Mouse (Mus musculus) heart, postnatal 0 days (tissue): ENCODE results near the gene Prkag2. TPM values are rescaled to one million over a fixed set of nuclear protein-coding genes. Genes with fewer than 3 reads are reported as not detected.
A peak's percentile ranks its signal among the peaks of the same experiment; 100 is the strongest.

ENCODE experiments used
- ATAC-seq: fragments of 200-750 bp; cut with Nextera tagmentation; 2 replicates; pipeline ENCODE4 v1.8.0; 2017; ENCODE audit warnings: low read depth, moderate number of reproducible peaks, moderate library complexity; ENCODE audit not compliant: insufficient read depth
- DNase-seq: peaks from one replicate; pipeline ENCODE4 v3.0.0-alpha.2; 2016; ENCODE audit warnings: low spot score
- H3K27ac ChIP-seq: fragments of 300-500 bp; sonication (generic); 2 replicates; pipeline ENCODE4 v1.5.1; 2014; ENCODE audit warnings: low read depth, mild to moderate bottlenecking
- H3K27me3 ChIP-seq: fragments of 300-500 bp; sonication (generic); 2 replicates; pipeline ENCODE4 v1.6.1; 2014; ENCODE audit warnings: low read length, mixed read lengths; ENCODE audit not compliant: control insufficient read depth, insufficient read depth
- H3K36me3 ChIP-seq: fragments of 300-500 bp; sonication (generic); replicated peaks from 2 replicates; pipeline ENCODE4 v1.6.1; 2014; ENCODE audit warnings: low read length, mixed read lengths; ENCODE audit not compliant: control insufficient read depth, insufficient read depth
- H3K4me1 ChIP-seq: fragments of 300-500 bp; sonication (generic); 2 replicates; pipeline ENCODE4 v1.6.1; 2014; ENCODE audit warnings: antibody characterized with exemption; ENCODE audit not compliant: control insufficient read depth, insufficient read depth
- H3K4me2 ChIP-seq: fragments of 300-500 bp; sonication (generic); 2 replicates; pipeline ENCODE4 v1.6.1; 2014; ENCODE audit warnings: low read depth, mild to moderate bottlenecking, low read length, moderate library complexity
- H3K4me3 ChIP-seq: fragments of 300-500 bp; sonication (generic); 2 replicates; pipeline ENCODE4 v1.5.1; 2014; ENCODE audit warnings: low read depth, low read length
- H3K9ac ChIP-seq: fragments of 300-500 bp; sonication (generic); replicated peaks from 2 replicates; pipeline ENCODE4 v1.6.1; 2014; ENCODE audit warnings: low read depth, low read length, mixed read lengths
- H3K9me3 ChIP-seq: fragments of 300-500 bp; sonication (generic); replicated peaks from 2 replicates; pipeline ENCODE4 v1.6.1; 2016; ENCODE audit warnings: low read length; ENCODE audit not compliant: control insufficient read depth
- CTCF ChIP-seq: IDR thresholded peaks from 2 replicates; pipeline ENCODE4 v1.5.1; 2016; ENCODE audit warnings: antibody characterized with exemption, control low read depth, low read depth
- EP300 ChIP-seq: IDR thresholded peaks from 2 replicates; pipeline ENCODE4 v1.6.1; 2016; ENCODE audit warnings: antibody characterized with exemption, low read depth
- WGBS: fragments of 180-500 bp; shearing (Covaris S2); extraction: QIAGEN DNeasy Blood & Tissue Kit; methylation state at CpG from one replicate; pipeline ENCODE4 v1.1.7; 2014; 5-methylcytosine and 5-hydroxymethylcytosine counted together
- polyA plus RNA-seq: library from polyadenylated mRNA; unstranded; fragments of >200 nt; fragmentation: Nextera tagmentation; extraction: Ambion mirVana; gene quantifications from 2 replicates; pipeline ENCODE4 v1.2.1, GENCODE M21; 2015
- total RNA-seq: library from RNA; depleted of rRNA; stranded (reverse); fragments of >200 nt; gene quantifications from 2 replicates; pipeline ENCODE4 v1.2.3, GENCODE M21; 2014; ENCODE audit warnings: low replicate concordance

Gene Prkag2
- total and polyA plus RNA-seq, 2 experiments from 2014 or later: 62.9 to 121 TPM

DNA sequence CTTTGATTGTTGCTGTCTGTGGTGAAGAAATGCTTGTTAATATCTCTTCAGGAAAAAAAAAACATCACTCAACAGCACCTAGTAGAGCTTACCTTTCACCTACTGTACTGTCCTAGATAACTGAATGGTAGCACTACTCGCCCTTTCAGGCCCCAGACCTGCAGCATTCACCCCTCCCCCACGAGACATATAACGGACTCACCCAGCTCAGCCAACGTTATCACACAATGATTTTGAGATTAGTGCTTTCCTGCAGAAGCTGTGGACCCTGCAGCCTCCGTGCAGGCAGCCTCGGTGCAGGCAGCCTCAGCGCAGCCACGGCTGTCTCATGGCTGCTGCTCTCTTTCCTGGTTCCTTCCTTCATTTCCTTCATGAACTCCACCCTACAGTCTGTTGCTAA is 164.0 kb downstream of the Prkag2 start:
- Histone ChIP-seq H3K4me1 (peaks cover 6% of the 10 kb centered on the region), H3K27me3 (no peaks in the 10 kb centered on the region), H3K9me3 (no peaks in the 10 kb centered on the region), H3K36me3 (0 out of 2 replicates have a peak, but pooled peaks cover 3% of the 10 kb centered on the region), H3K4me2 (no peak overlapping the region), H3K4me3 (no peak overlapping the region), H3K9ac (no peak overlapping the region), H3K27ac (no peak overlapping the region)
- no peak for TF ChIP-seq EP300
- no peak for TF ChIP-seq CTCF
- WGBS: 43% methylated on average over 8 of the region's 8 CpGs
- DNase-seq: no peak
- no peak for ATAC-seq

DNA sequence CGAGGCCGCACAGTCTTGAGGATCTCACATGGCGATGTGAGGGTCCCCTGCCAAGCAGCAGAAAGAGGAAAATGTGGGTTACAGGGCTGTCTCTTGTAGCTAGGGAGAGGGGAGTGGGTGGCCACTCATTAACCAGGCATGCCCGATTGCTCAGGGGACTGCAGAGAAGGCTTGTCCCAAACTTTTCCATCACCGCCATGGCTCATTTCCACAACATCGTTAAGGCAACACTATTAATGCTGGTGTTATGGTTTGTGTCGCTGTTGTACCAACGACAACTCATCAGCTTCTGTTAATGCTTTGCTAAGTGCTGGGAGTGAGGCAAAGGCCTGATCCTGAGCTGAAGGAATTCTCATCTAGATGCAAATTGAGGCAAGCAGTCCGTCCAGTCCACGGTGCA is 165.0 kb downstream of the Prkag2 start:
- DNase-seq: no peak
- no peak overlapping the region for H3K27ac ChIP-seq
- WGBS: 82% methylated on average over 10 of the region's 10 CpGs
- no peaks in the 10 kb centered on the region for H3K27me3 ChIP-seq
- ATAC-seq: no peak
- H3K4me2 ChIP-seq: no peak overlapping the region
- peaks cover 3% of the 10 kb centered on the region for H3K4me1 ChIP-seq
- no peak overlapping the region for H3K4me3 ChIP-seq
- TF ChIP-seq EP300: no peak
- no peak for TF ChIP-seq CTCF
- H3K36me3 ChIP-seq: 0 out of 2 replicates have a peak, but pooled peaks cover 3% of the 10 kb centered on the region
- H3K9me3 ChIP-seq: no peaks in the 10 kb centered on the region
- no peak overlapping the region for H3K9ac ChIP-seq

DNA sequence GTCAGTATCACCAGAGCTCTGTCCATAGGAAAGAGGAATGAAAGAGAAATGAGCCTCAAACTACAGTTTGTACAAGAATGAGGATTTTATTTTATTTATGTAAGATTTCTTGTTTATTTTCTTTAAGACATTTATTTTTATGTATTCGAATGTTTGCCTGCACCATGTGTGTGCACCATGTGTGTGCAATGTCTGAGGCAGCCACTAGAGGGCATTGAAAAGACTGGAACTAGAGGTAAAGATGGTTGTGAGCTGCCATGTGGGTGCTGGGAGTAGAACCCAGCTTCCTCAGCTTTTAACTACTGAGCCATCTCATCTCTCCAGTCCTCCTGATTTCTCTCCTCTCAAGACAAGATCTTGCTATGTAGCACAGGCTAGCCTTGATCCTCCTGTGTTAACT is 166.7 kb downstream of the Prkag2 start:
- H3K27ac ChIP-seq: no peak overlapping the region
- TF ChIP-seq EP300: no peak
- TF ChIP-seq CTCF: peak; percentile 24
- 100% methylated on average over 1 of the region's 1 CpGs for WGBS
- 0 out of 2 replicates have a peak, but pooled peaks cover 3% of the 10 kb centered on the region for H3K36me3 ChIP-seq
- H3K4me3 ChIP-seq: no peak overlapping the region
- no peak for ATAC-seq
- no peak overlapping the region for H3K4me2 ChIP-seq
- H3K9ac ChIP-seq: no peak overlapping the region
- no peaks in the 10 kb centered on the region for H3K4me1 ChIP-seq
- DNase-seq: no peak
- no peaks in the 10 kb centered on the region for H3K9me3 ChIP-seq
- H3K27me3 ChIP-seq: no peaks in the 10 kb centered on the region

DNA sequence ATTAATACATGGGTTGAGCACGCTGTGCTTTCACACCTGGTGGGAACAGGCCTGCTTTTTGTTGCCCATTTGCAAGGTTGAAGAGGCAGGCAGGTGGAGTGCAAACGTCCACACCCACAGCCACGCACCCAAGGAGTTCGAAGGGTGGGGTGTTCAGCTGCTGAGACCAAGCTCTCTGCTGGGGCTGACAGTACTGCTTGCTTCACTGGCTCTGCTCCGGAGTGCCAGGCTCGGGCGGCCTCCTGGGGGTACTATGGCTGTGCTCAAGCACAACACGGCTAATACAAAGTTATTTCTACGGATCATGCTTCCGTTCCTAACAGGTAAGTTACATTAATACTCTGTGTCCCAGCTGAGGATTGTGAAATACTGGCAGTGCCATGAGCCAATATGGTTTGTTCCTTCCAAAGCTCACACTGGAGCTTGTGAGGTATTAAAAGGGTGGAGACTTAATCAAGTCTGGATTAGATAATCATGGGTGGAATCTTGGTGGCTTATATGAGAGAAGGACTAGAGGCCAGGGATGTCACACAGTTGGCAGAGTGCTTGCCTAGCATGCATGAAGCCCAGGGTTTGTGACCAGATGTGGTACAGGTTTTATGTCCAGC is 168.8 kb downstream of the Prkag2 start:
- 0 out of 2 replicates have a peak, but pooled peaks cover 3% of the 10 kb centered on the region for H3K36me3 ChIP-seq
- ATAC-seq (no peak), DNase-seq (no peak)
- no peak overlapping the region for H3K27ac ChIP-seq
- no peak overlapping the region for H3K9ac ChIP-seq
- no peaks in the 10 kb centered on the region for H3K9me3 ChIP-seq
- WGBS: 84% methylated on average over 10 of the region's 10 CpGs
- H3K4me3 ChIP-seq: no peak overlapping the region
- H3K27me3 ChIP-seq: no peaks in the 10 kb centered on the region
- H3K4me2 ChIP-seq: no peak overlapping the region
- TF ChIP-seq CTCF: no peak
- no peak for TF ChIP-seq EP300
- H3K4me1 ChIP-seq: no peaks in the 10 kb centered on the region

DNA sequence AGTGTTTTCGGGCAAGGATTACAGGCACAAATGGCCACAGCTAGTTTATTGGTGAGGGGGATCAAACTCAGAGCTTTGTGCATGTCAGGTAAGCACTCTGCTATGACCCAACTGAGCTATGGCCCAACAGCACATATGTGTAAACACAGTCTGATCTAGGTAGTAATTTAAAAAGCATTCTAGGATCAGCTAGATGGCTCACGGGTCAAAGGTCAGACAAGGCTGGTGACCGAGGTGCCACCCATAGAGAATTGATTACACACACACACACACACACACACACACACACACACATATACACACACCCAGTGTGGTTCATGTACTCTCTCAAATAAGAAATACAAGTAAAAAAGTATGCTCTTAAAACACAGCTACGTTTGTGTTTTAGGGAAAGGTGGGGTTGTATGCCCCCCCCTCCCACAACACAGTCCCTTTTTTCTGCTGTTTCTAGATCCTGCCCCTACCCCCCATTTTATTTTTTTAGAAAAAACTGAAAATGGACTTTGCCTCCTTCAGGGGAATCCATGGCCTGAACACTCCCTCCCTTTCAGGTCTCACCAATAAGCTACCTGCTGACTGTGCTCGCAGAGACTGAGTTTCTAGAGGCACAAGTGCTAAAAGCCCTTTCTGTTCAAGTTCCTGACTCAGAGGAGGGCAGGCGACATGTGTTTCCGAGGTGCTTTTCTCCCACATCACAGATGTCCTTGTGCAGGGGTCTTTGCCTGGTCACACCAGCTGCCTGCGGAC is 169.4 kb downstream of the Prkag2 start:
- H3K4me3 ChIP-seq: no peak overlapping the region
- no peak for TF ChIP-seq EP300
- TF ChIP-seq CTCF: no peak
- H3K27me3 ChIP-seq: no peaks in the 10 kb centered on the region
- H3K36me3 ChIP-seq: 0 out of 2 replicates have a peak, but pooled peaks cover 3% of the 10 kb centered on the region
- H3K4me1 ChIP-seq: no peaks in the 10 kb centered on the region
- DNase-seq (no peak), ATAC-seq (no peak)
- 85% methylated on average over 8 of the region's 8 CpGs for WGBS
- no peak overlapping the region for H3K9ac ChIP-seq
- no peak overlapping the region for H3K27ac ChIP-seq
- no peaks in the 10 kb centered on the region for H3K9me3 ChIP-seq
- H3K4me2 ChIP-seq: no peak overlapping the region
